Mouse (Mus musculus) liver, adult 2 months (tissue): ENCODE data around the gene Timm9.

Experiments used
- CTCF ChIP-seq: fragments of 200-500 bp; IDR thresholded peaks from 2 replicates; pipeline ENCODE4 v1.5.1; 2011; ENCODE audit warnings: low read depth, low read length, control low read depth
- POLR2A ChIP-seq: fragments of 200-500 bp; IDR thresholded peaks from 2 replicates; pipeline ENCODE4 v1.6.1; 2011; ENCODE audit warnings: low read length, control low read depth; ENCODE audit not compliant: insufficient read depth; ENCODE audit errors: extremely low read depth

GRCm38 (mm10) chr12:71184396-71184795 lies 47.9 kb upstream of the Timm9 start:
- TF ChIP-seq POLR2A, result no peak
- no peak for TF ChIP-seq CTCF
